Mouse (Mus musculus): ENCODE results near the gene Col6a1. TPM values are rescaled to one million over a fixed set of nuclear protein-coding genes. Genes with fewer than 3 reads are reported as not detected.

The Col6a1 gene
- polyA plus RNA-seq, 1 experiment from 2014 or later = 152 TPM

GRCm38 (mm10) chr10:76721746-76722145 is 4.2 kb downstream of the Col6a1 start:
- no peak for ATAC-seq (ENCODE audit: low FRiP score, low read depth)
- Histone ChIP-seq H3K4me3 (no peak overlapping the region), H3K9me3 (no peaks in the 10 kb centered on the region), H3K27me3 (no peaks in the 10 kb centered on the region), H3K27ac (no peak overlapping the region), H3K4me2 (replicated peaks) (no peak overlapping the region), H3K4me1 (peaks cover 29% of the 10 kb centered on the region), H3K36me3 (peaks cover 67% of the 10 kb centered on the region), H3K9ac (no peak overlapping the region)
- WGBS = 91% methylated on average over 6 of the region's 6 CpGs

GRCm38 (mm10) chr10:76721216-76721615 is 4.8 kb downstream of the Col6a1 start:
- 87% methylated on average over 11 of the region's 11 CpGs for WGBS
- Histone ChIP-seq H3K27ac (no peak overlapping the region), H3K36me3 (peaks cover 72% of the 10 kb centered on the region), H3K9me3 (no peaks in the 10 kb centered on the region), H3K9ac (no peak overlapping the region), H3K27me3 (no peaks in the 10 kb centered on the region), H3K4me1 (peaks cover 24% of the 10 kb centered on the region), H3K4me2 (replicated peaks) (no peak overlapping the region), H3K4me3 (no peak overlapping the region)
- ATAC-seq (ENCODE audit: low FRiP score, low read depth) = no peak

- H3K9ac ChIP-seq = no peak overlapping the region
- WGBS = 91% methylated on average over 4 of the region's 4 CpGs
- no peaks in the 10 kb centered on the region for H3K27me3 ChIP-seq
- H3K27ac ChIP-seq = no peak overlapping the region
- H3K36me3 ChIP-seq = peaks cover 99% of the 10 kb centered on the region
- ATAC-seq (ENCODE audit: low FRiP score, low read depth) = no peak
- no peak overlapping the region for H3K4me2 ChIP-seq (replicated peaks)
- H3K4me1 ChIP-seq = no peaks in the 10 kb centered on the region
- no peak overlapping the region for H3K4me3 ChIP-seq
- no peaks in the 10 kb centered on the region for H3K9me3 ChIP-seq
Measured at GRCm38 (mm10) chr10:76717631-76718030, 8.3 kb downstream of the Col6a1 start.

DNA sequence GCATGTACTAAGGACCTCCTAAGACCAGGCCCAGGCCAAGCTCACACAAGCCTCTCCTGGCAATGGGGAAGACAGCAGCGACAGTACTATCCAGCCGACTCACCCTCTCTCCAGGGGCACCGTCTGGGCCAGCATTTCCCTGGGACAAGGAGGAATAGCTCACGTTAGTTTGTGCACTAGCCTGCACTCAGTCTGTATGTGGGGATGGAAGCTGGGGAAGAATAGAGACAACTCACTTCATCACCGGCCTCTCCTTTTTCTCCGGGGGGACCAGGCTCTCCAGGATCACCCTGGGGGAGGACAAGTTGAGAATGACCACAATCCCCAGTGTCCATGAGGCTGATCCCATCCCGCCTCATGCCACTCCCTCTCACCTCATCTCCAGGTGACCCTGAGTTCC is 8.9 kb downstream of the Col6a1 start:
- 95% methylated on average over 7 of the region's 7 CpGs for WGBS
- H3K9me3 ChIP-seq = no peaks in the 10 kb centered on the region

GRCm38 (mm10) chr10:76714303-76714702 is 11.7 kb downstream of the Col6a1 start:
- H3K9me3 ChIP-seq = no peaks in the 10 kb centered on the region
- ATAC-seq (ENCODE audit: low FRiP score, low read depth) = peak; percentile 52
- H3K27ac ChIP-seq = no peak overlapping the region
- no peaks in the 10 kb centered on the region for H3K4me1 ChIP-seq
- no peak overlapping the region for H3K4me3 ChIP-seq
- H3K4me2 ChIP-seq (replicated peaks) = no peak overlapping the region
- H3K36me3 ChIP-seq = peaks cover 99% of the 10 kb centered on the region
- H3K27me3 ChIP-seq = no peaks in the 10 kb centered on the region
- no peak overlapping the region for H3K9ac ChIP-seq
- WGBS = 88% methylated on average over 7 of the region's 7 CpGs

More for the DNA sequence above, 8.9 kb downstream of the Col6a1 start:
- ATAC-seq (ENCODE audit: low FRiP score, low read depth) = no peak
- H3K27ac ChIP-seq = no peak overlapping the region
- no peak overlapping the region for H3K9ac ChIP-seq
- H3K4me2 ChIP-seq (replicated peaks) = no peak overlapping the region
- H3K36me3 ChIP-seq = peaks cover 99% of the 10 kb centered on the region
- no peak overlapping the region for H3K4me3 ChIP-seq
- no peaks in the 10 kb centered on the region for H3K27me3 ChIP-seq
- H3K4me1 ChIP-seq = no peaks in the 10 kb centered on the region

GRCm38 (mm10) chr10:76712500-76712899 is 13.5 kb downstream of the Col6a1 start:
- Histone ChIP-seq H3K9ac (no peak overlapping the region), H3K4me1 (no peaks in the 10 kb centered on the region), H3K27me3 (no peaks in the 10 kb centered on the region), H3K36me3 (peaks cover 93% of the 10 kb centered on the region), H3K27ac (no peak overlapping the region), H3K4me3 (no peak overlapping the region), H3K9me3 (no peaks in the 10 kb centered on the region), H3K4me2 (replicated peaks) (no peak overlapping the region)
- 74% methylated on average over 3 of the region's 3 CpGs for WGBS
- no peak for ATAC-seq (ENCODE audit: low FRiP score, low read depth)

DNA sequence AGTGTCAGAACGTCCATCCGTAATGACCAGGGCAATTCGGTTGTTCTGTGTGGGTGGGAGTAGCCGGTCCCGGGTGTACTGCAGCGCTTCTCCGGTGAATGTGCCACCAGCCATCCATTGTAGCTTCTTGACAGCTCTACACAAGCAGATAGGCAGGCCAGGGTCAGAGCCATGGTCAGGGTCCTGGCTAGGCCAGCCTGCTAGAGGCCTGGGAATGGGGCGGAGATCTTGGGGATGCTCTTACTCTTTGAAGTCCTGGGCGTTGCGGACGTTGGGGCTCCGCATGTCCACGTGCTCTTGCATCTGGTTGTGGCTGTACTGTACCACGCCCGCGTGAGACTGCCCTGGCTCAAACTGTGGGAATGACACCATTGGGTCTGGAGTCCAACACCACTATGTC is 14.6 kb downstream of the Col6a1 start:
- Histone ChIP-seq H3K27me3 (no peaks in the 10 kb centered on the region), H3K9ac (no peak overlapping the region), H3K4me2 (replicated peaks) (no peak overlapping the region), H3K9me3 (no peaks in the 10 kb centered on the region), H3K36me3 (peaks cover 81% of the 10 kb centered on the region), H3K4me1 (no peaks in the 10 kb centered on the region), H3K27ac (no peak overlapping the region), H3K4me3 (no peak overlapping the region)
- WGBS = 97% methylated on average over 16 of the region's 16 CpGs
- ATAC-seq (ENCODE audit: low FRiP score, low read depth) = no peak

DNA sequence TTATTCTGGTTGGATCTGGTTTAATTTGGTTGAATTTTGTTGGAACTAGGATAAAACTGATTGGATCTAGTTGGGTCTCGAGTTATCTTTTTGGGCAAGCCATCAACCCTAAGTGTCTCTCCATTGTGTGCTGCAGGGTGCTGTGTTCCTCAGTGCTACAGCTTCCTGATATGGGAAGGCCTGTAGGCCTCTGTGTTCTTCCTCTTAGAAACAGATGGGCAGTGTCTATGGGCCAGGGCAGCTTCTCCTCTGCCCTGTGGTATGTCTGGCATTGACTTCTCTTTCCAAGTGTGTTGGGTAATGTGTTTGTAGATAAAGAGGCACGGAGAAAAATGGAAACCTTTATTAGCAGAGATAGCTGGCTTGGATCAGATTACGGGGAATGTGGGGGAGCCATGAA is 17.5 kb downstream of the Col6a1 start:
- no peak overlapping the region for H3K27ac ChIP-seq
- H3K27me3 ChIP-seq = no peaks in the 10 kb centered on the region
- no peaks in the 10 kb centered on the region for H3K4me1 ChIP-seq
- no peaks in the 10 kb centered on the region for H3K9me3 ChIP-seq
- H3K9ac ChIP-seq = no peak overlapping the region
- H3K4me2 ChIP-seq (replicated peaks) = no peak overlapping the region
- WGBS = 82% methylated on average over 3 of the region's 3 CpGs
- no peak for ATAC-seq (ENCODE audit: low FRiP score, low read depth)
- H3K4me3 ChIP-seq = no peak overlapping the region
- H3K36me3 ChIP-seq = peaks cover 52% of the 10 kb centered on the region

DNA sequence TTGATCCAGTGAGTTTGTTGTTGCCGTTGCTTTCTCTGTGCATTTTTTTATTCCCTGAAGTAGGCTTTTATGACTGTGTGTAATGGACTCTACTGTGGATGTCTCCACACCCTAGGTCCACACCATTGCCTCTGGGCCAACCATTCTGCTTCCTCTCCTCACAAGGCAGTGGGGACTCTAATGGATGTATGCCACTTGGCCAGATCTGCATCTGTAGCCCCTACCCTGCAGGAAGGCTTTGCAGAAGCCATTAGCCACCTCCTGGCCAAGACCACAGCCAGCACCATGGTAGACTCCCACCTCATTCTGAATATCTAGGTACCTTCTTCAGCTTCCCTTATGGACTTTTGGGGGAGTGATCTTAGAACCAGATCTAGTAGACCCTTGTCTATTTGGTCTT is 18.4 kb downstream of the Col6a1 start:
- Histone ChIP-seq H3K4me2 (replicated peaks) (no peak overlapping the region), H3K9ac (no peak overlapping the region), H3K27ac (no peak overlapping the region), H3K36me3 (peaks cover 43% of the 10 kb centered on the region), H3K9me3 (no peaks in the 10 kb centered on the region), H3K27me3 (no peaks in the 10 kb centered on the region), H3K4me1 (no peaks in the 10 kb centered on the region), H3K4me3 (no peak overlapping the region)
- no peak for ATAC-seq (ENCODE audit: low FRiP score, low read depth)
- 83% methylated on average over 1 of the region's 1 CpGs for WGBS

DNA sequence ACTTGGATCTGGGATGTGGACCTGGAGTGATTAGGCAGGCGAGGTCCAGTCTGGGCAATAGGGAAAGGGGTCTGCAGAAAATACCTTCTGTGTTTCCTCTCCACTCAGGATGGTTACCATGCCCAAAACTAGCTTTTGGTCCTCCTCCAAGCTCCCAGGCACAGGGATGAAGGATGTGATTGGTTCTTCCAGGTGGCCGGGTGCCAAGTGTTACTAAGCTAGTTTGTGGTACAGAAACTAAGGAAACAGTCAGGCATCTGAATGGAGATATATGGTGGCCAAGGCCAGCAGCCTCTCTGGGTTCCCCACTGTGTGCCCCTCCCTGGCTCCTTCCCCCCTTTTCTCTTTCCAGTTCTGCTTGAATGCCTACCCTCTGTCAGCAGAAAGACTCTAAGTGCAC is 19.0 kb downstream of the Col6a1 start:
- no peak for ATAC-seq (ENCODE audit: low FRiP score, low read depth)
- no peak overlapping the region for H3K4me2 ChIP-seq (replicated peaks)
- no peaks in the 10 kb centered on the region for H3K27me3 ChIP-seq
- H3K36me3 ChIP-seq = peaks cover 38% of the 10 kb centered on the region
- no peak overlapping the region for H3K4me3 ChIP-seq
- H3K4me1 ChIP-seq = no peaks in the 10 kb centered on the region
- no peaks in the 10 kb centered on the region for H3K9me3 ChIP-seq
- WGBS = 81% methylated on average over 2 of the region's 2 CpGs
- H3K27ac ChIP-seq = no peak overlapping the region
- no peak overlapping the region for H3K9ac ChIP-seq

GRCm38 (mm10) chr10:76704358-76704757 is 21.6 kb downstream of the Col6a1 start:
- H3K9ac ChIP-seq = no peak overlapping the region
- no peak overlapping the region for H3K4me2 ChIP-seq (replicated peaks)
- no peaks in the 10 kb centered on the region for H3K9me3 ChIP-seq
- H3K27me3 ChIP-seq = no peaks in the 10 kb centered on the region
- H3K4me1 ChIP-seq = no peaks in the 10 kb centered on the region
- peaks cover 12% of the 10 kb centered on the region for H3K36me3 ChIP-seq
- no peak overlapping the region for H3K27ac ChIP-seq
- 83% methylated on average over 3 of the region's 3 CpGs for WGBS
- H3K4me3 ChIP-seq = no peak overlapping the region
- ATAC-seq (ENCODE audit: low FRiP score, low read depth) = no peak

- WGBS = 73% methylated on average over 2 of the region's 2 CpGs
- no peak for ATAC-seq (ENCODE audit: low FRiP score, low read depth)
- H3K4me3 ChIP-seq = no peak overlapping the region
Measured at GRCm38 (mm10) chr10:76701446-76701845, 24.5 kb downstream of the Col6a1 start.

DNA sequence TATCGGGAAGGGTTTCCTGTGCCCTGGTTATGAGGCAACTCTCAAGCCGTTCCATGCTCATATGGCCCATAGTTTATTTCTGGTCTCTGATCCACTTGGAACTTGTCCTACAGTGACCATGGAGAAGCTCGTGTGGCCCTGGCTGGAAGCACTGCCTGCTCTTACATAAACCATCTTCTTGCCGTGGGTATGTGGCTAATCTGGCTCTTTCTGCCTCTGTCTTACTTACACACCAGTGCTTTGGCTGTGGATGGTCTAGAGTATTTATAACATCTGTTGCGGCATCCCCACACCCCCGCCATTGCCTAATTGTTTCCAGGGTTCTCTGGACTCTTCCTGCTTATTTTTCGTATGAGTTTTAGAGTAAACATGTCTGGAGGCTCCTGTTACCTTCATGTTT is 26.2 kb downstream of the Col6a1 start:
- Histone ChIP-seq H3K27me3 (no peaks in the 10 kb centered on the region), H3K36me3 (no peaks in the 10 kb centered on the region), H3K9me3 (no peaks in the 10 kb centered on the region), H3K4me1 (no peaks in the 10 kb centered on the region), H3K4me3 (no peak overlapping the region), H3K9ac (no peak overlapping the region), H3K4me2 (replicated peaks) (no peak overlapping the region), H3K27ac (no peak overlapping the region)
- 58% methylated on average over 7 of the region's 7 CpGs for WGBS
- ATAC-seq (ENCODE audit: low FRiP score, low read depth) = no peak

More at GRCm38 (mm10) chr10:76701446-76701845, 24.5 kb downstream of the Col6a1 start:
- no peaks in the 10 kb centered on the region for H3K9me3 ChIP-seq
- no peak overlapping the region for H3K4me2 ChIP-seq (replicated peaks)
- no peaks in the 10 kb centered on the region for H3K4me1 ChIP-seq
- H3K27ac ChIP-seq = no peak overlapping the region
- no peaks in the 10 kb centered on the region for H3K27me3 ChIP-seq
- no peaks in the 10 kb centered on the region for H3K36me3 ChIP-seq
- H3K9ac ChIP-seq = no peak overlapping the region

Measured in limb, embryonic 13.5 days (tissue).